ENCODE assay signal across 14 mouse cellular contexts in genomic region chr7:58400594-58400993, GRCm38 (mm10).
"Had no signal": no experiment of that assay in that cellular context is flagged by ENCODE, and none has a peak within 500 bp of the region (broad histone marks: within the 10 kb centered on the region; RNA-seq: fewer than 3 reads in every experiment).

No protein-coding gene starts in this region.

- H3K9ac ChIP-seq: limb, embryonic 13.5 days; liver, embryonic 15.5 days; lung, embryonic 14.5 days; neural tube, embryonic 12.5 days had no signal

- DNase-seq: kidney, adult 18-20 months; kidney, postnatal 10 days; kidney, postnatal 4 days; left cerebral cortex, postnatal 4 days; lung, embryonic 14.5 days; lung, postnatal 10 days; midbrain, embryonic 14.5 days; thymus, adult 18-20 months; thymus, postnatal 14 days had no signal

- H3K4me3 ChIP-seq: liver, embryonic 15.5 days; neural tube, embryonic 12.5 days had no signal

- H3K27ac ChIP-seq: limb, embryonic 13.5 days; liver, embryonic 15.5 days; macrophage; midbrain, embryonic 10.5 days; neural tube, embryonic 12.5 days had no signal

- H3K36me3 ChIP-seq: limb, embryonic 13.5 days; liver, embryonic 15.5 days; midbrain, embryonic 10.5 days; neural tube, embryonic 12.5 days had no signal

- H3K9me3 ChIP-seq: limb, embryonic 13.5 days; liver, embryonic 15.5 days; midbrain, embryonic 10.5 days; neural tube, embryonic 12.5 days had no signal

- H3K27me3 ChIP-seq: limb, embryonic 13.5 days; liver, embryonic 15.5 days; neural tube, embryonic 12.5 days had no signal
